Mouse (Mus musculus) retina, embryonic 14.5 days (tissue): ENCODE results near the gene Gm3099.
"Not testable (repeated sequence)": the region's sequence is repeated elsewhere in the genome, so short reads cannot be mapped to it uniquely, and the experiment has no call there.

Experiments used
- DNase-seq: peaks from one replicate; pipeline ENCODE4 v3.0.0-alpha.2; 2015; ENCODE audit warnings: low spot score

Gm3099 gene

GRCm38 (mm10) chr14:3998094-3998493, at the start of gene Gm3099:
TSS of gene Gm3099 (plus strand) at chr14:3998394.
- DNase-seq, result not testable (repeated sequence)

GRCm38 (mm10) chr14:3963247-3963646, 34.9 kb upstream of the Gm3099 start, which contains the start of gene Gm3095:
TSS of gene Gm3095 (plus strand) at chr14:3963547.
- not testable (repeated sequence) for DNase-seq

- not testable (repeated sequence) for DNase-seq
Observed at GRCm38 (mm10) chr14:4023641-4024040, 25.4 kb downstream of the Gm3099 start, which contains the start of gene Gm5796. TSS of gene Gm5796 (plus strand) at chr14:4023941.
